Mouse (Mus musculus) ES-E14 (cell line): ENCODE data around the gene Phc3. TPM values are rescaled to one million over a fixed set of nuclear protein-coding genes. Genes with fewer than 3 reads are reported as not detected.

Source experiments
- DNase-seq: peaks from one replicate; pipeline ENCODE4 v3.0.0-alpha.2; 2013; ENCODE audit warnings: low read depth, low spot score
- H3K27ac ChIP-seq: 2 replicates; pipeline ENCODE4 v1.5.1; 2012; ENCODE audit warnings: low read depth, mild to moderate bottlenecking, low read length, moderate library complexity, mixed read lengths; ENCODE audit not compliant: poor library complexity, insufficient read depth, severe bottlenecking
- H3K36me3 ChIP-seq: 2 replicates; pipeline ENCODE4 v1.6.1; 2012; ENCODE audit warnings: mild to moderate bottlenecking, low read length, moderate library complexity, mixed read lengths; ENCODE audit not compliant: control insufficient read depth, poor library complexity, insufficient read depth, severe bottlenecking
- H3K4me1 ChIP-seq, 2 experiments: fragments of 150-350 bp in 1 of 2; sonication (generic) in 1 of 2; 2 replicates each; pipeline ENCODE4 v1.6.1; 2012; ENCODE audit warnings: low read length in 2 of 2, mild to moderate bottlenecking in 1 of 2, mixed read lengths in 1 of 2; ENCODE audit not compliant: control insufficient read depth in 2 of 2, insufficient read depth in 2 of 2, poor library complexity in 1 of 2
- H3K4me3 ChIP-seq, 2 experiments: fragments of 150-350 bp in 1 of 2; sonication (generic) in 1 of 2; 2 replicates each; pipeline ENCODE4 v1.5.1; 2012; ENCODE audit warnings: low read length in 2 of 2, low read depth in 1 of 2, mild to moderate bottlenecking in 1 of 2, mixed read lengths in 1 of 2; ENCODE audit not compliant: insufficient read depth in 1 of 2, poor library complexity in 1 of 2, severe bottlenecking in 1 of 2
- H3K9ac ChIP-seq: 2 replicates; pipeline ENCODE4 v1.6.1; 2012; ENCODE audit warnings: low read depth, mild to moderate bottlenecking, low read length, mixed read lengths; ENCODE audit not compliant: poor library complexity, insufficient read depth, severe bottlenecking
- H3K9me3 ChIP-seq: fragments of 150-350 bp; sonication (generic); 2 replicates; pipeline ENCODE4 v1.6.1; 2012; ENCODE audit warnings: low read depth, mild to moderate bottlenecking, low read length; ENCODE audit not compliant: control insufficient read depth, insufficient read depth
- CHD2 ChIP-seq: IDR thresholded peaks from 2 replicates; pipeline ENCODE4 v1.6.1; 2014; ENCODE audit warnings: mild to moderate bottlenecking, low read depth, low read length, inconsistent platforms
- HCFC1 ChIP-seq: IDR thresholded peaks from 2 replicates; pipeline ENCODE4 v1.6.1; 2012; ENCODE audit warnings: low read length, inconsistent platforms, borderline replicate concordance; ENCODE audit not compliant: insufficient read depth
- MAFK ChIP-seq: IDR thresholded peaks from 2 replicates; pipeline ENCODE4 v1.6.1; 2014; ENCODE audit warnings: mild to moderate bottlenecking, low read depth, low read length, inconsistent platforms; ENCODE audit not compliant: insufficient read depth
- ZC3H11A ChIP-seq: IDR thresholded peaks from 2 replicates; pipeline ENCODE4 v1.6.1; 2012; ENCODE audit warnings: low read depth, mild to moderate bottlenecking, inconsistent platforms, low read length, borderline replicate concordance
- ZNF384 ChIP-seq: IDR thresholded peaks from 2 replicates; pipeline ENCODE4 v1.6.1; 2012; ENCODE audit warnings: low read depth, low read length, inconsistent platforms
- in situ Hi-C, 2 experiments: fragments of 600-800 bp; cut with MboI; formaldehyde crosslinking; loops; one replicate each; pipeline ENCODE4 v1.15.1; 2025; ENCODE audit warnings: low sequenced_read_pairs in 2 of 2, inconsistent platforms in 1 of 2; ENCODE audit not compliant: unreplicated experiment in 2 of 2
- total RNA-seq: library from RNA; depleted of rRNA; stranded (reverse); fragments of 300-350 nt; gene quantifications from 2 replicates; pipeline ENCODE4 v1.2.3, GENCODE M21; 2012

Phc3 gene
- total RNA-seq, 1 experiment: 7.1 TPM

DNA sequence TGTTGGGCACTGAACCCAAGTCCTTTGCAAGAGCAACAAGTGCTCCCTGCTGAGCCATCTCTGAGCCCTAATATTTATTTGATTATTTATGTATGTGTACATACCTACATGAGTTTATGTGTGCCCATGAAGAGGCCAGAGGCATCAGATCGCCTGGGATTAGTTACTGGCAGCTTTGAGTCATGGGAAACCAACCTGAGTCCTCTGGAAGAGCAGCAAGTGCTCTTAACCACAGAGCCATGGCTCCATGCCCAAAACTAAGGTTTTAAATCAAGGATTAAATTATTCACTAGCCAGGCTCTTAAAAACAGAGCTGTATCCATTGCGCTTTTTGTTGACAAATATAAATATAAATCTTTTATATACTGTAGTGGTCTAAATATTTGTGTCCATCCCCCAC, 45.2 kb upstream of the Phc3 start:
- no peak overlapping the region for H3K27ac ChIP-seq
- no peak overlapping the region for H3K9ac ChIP-seq
- no peak for TF ChIP-seq MAFK
- no peak for TF ChIP-seq ZC3H11A
- no peak for TF ChIP-seq HCFC1
- peak overlapping the region in 1 of 2 experiments; percentile 33; a peak in 1 of 4 replicates for H3K4me3 ChIP-seq
- DNase-seq: no peak
- H3K4me1 ChIP-seq: peaks cover 13 to 23% of the 10 kb centered on the region in 2 experiments
- peaks cover 3% of the 10 kb centered on the region; the same call in 1 of the 2 replicates for H3K36me3 ChIP-seq
- in situ Hi-C loops: no loop called here
- no peaks in the 10 kb centered on the region for H3K9me3 ChIP-seq

DNA sequence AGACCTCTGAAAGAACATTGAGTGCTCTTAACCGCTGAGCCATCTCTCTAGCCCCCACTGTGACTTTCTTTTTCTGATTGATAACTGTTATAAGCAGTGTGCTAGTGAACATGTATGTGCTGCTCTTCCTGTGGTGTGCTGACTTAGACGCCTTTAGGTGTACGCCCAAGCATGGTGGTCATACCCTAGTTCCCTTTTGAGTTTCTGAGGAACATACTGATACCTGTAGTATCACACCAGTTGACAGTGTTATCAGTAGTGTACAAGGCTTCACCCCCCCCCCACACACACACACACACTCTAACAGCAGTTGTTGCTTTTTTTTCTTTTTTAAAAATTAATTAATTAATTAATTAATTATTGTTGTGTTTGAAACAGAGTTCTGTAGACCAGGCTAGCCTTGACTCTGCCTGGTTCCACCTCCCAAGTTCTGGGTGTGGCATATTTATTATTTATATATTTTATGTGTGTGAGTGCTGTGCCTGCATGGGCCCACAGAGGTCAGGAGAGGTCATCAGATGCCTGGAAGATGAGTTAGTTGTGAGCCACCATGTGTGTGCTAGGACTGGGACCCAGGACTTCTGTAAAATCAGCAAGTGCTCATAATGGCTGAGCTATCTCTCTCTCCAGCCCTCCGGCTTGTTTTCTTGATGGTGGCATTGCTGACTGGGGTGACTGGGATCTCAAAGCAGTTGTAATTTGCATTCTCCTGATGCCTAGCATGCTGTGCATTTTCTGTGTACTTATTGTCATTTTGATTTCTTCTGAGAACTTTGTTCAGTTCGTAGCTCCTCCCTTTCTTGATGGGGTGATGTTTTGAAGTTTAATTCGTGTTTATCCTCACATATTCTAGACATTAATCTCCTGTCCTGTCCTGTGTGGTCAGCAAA, 35.4 kb upstream of the Phc3 start:
- peak overlapping the region; percentile 47; the same call in 1 of the 2 replicates for H3K27ac ChIP-seq
- in situ Hi-C loops: no loop called here

DNA sequence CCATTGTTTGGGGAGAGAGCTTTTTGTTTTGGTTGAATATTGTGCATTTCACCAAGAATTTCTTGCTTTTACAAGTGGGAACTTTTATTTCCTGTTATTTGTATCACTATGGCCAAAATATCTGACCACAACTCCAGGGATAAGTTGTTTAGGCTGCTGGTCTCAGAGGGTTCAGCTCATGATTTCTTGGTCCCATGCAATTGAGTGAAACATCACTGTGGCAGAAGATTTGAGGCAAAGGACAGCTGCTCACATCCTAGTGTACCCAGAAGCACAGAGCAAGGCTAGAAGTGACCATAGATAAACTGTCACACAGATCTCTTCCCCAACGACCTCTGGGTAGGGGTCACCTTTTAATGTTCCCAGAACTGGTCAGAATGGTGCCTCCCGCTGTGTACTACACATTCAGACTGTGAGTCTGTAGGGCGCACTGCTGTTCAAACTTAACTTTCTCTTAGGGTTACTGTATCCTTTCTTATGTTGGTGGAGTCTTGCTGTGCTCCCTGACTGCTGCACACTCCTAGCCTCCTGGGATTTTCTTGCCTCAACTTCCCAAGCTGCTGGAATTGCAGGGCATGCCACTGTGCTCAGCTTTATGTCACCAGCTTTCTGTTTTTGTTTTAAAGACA, 31.9 kb upstream of the Phc3 start:
- no peak for TF ChIP-seq CHD2
- no peak overlapping the region for H3K9ac ChIP-seq
- no peak overlapping the region for H3K4me3 ChIP-seq
- H3K4me1 ChIP-seq: peaks cover 21 to 28% of the 10 kb centered on the region in 2 experiments
- DNase-seq: no peak
- H3K9me3 ChIP-seq: no peaks in the 10 kb centered on the region
- no peaks in the 10 kb centered on the region for H3K36me3 ChIP-seq
- no peak overlapping the region for H3K27ac ChIP-seq
- in situ Hi-C loops: no loop called here

More for the DNA sequence above, 35.4 kb upstream of the Phc3 start:
- Histone ChIP-seq H3K4me1 (peaks cover 29 to 32% of the 10 kb centered on the region in 2 experiments), H3K9ac (no peak overlapping the region), H3K4me3 (0 out of 4 replicates have a peak overlapping the region, but pooled peaks of 1 of the 2 experiments have one; percentile 5), H3K36me3 (no peaks in the 10 kb centered on the region), H3K9me3 (no peaks in the 10 kb centered on the region)
- TF ChIP-seq HCFC1: no peak
- TF ChIP-seq MAFK: no peak
- TF ChIP-seq ZC3H11A: no peak
- TF ChIP-seq ZNF384: no peak
- TF ChIP-seq CHD2: no peak
- DNase-seq: no peak

DNA sequence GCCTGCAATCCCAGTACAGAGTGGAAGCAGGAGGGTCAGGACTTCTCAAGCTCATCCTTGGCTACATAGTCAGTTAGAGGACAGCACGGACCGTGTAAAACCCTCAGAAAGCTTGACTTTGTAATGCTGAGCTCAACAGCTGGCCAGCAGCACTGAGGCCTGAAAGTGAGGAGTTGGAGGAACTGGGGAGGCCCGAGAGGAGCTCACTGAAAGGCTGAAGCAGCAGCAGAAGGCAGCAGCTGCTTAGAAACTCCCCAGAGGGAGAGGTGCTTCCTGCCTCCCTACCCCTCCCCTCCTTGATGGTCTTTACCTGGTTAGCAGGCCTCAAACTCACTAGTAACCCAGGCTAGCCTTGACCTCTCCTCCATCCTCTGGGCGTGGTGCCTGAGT, 30.8 kb upstream of the Phc3 start:
- Histone ChIP-seq H3K27ac (no peak overlapping the region; the same call in 1 of the 2 replicates), H3K9ac (no peak overlapping the region; the same call in 1 of the 2 replicates), H3K4me1 (peaks cover 19 to 21% of the 10 kb centered on the region in 2 experiments), H3K36me3 (no peaks in the 10 kb centered on the region), H3K9me3 (no peaks in the 10 kb centered on the region), H3K4me3 (peak overlapping the region in 1 of 2 experiments; percentile 22; a peak in 1 of 4 replicates)
- TF ChIP-seq CHD2 (no peak), ZC3H11A (no peak), HCFC1 (no peak), ZNF384 (no peak), MAFK (no peak)
- in situ Hi-C loops: no loop called here
- no peak for DNase-seq
